ENCODE assay signal across 19 mouse cellular contexts in the genomic region with DNA sequence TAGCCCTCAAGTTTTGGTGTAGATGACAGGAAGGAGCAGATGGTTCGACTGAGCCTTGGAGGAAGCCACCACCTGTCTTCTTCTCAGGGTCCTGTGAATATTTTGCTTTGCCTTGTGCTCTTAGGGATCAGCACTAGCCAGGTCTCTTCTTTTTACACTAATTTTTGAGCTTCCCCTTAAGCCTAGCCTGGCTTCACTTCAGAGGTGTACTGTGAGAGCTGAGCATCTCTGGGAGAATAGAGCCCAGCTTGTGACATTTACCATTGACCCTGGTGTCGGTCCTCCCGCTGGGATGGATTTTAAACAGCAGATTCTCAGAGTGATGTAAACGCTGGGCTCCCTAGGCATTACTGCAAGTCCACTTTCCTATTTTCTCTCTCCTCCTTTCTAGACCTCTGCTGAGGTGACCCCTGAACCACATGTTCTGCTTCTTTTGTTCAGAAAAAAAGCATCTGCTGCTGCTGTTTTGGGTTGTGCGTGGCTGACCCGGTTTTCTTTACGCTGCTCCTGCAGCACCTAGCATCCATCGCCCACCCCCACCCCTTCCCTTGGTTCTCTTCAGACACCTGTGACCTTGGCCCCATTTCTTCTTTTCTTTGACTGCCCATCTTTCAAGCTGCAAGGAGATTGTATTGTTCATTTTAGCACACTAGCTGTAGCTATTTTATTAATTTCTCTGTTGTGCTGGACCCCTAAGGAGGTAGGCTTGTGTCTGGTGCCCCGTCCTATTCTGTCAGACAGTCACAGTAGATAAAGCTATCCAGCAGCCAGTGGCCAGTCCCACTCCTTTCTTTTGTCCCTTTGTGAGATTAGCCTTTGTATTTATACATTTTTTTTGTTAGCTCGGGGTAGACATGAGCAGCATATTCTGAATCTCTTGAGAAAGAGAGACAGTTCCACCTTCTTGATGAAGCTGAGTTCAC. TPM values are rescaled to one million over a fixed set of nuclear protein-coding genes. Genes with fewer than 3 reads are reported as not detected.
DNase-seq lines count a peak whose midpoint lies in the region; ATAC-seq and TF ChIP-seq lines count a peak whose summit lies in the region.
"Had no signal": no experiment of that assay in that cellular context is flagged by ENCODE, and none has a peak within 500 bp of the region (broad histone marks: within the 10 kb centered on the region; RNA-seq: fewer than 3 reads in every experiment).

No protein-coding gene starts in this region.

- no peak for ATAC-seq in midbrain, postnatal 0 days (ENCODE audit: low FRiP score)
- 0 out of 2 replicates have a peak, but pooled peaks have one; percentile 43 for ATAC-seq in forebrain, embryonic 15.5 days (replicated peaks)
- no peak for ATAC-seq in CD4-positive, CD25-positive, alpha-beta regulatory T cell, adult 4 months
- ATAC-seq: Patski had no signal

- peak; percentile 7 for DNase-seq in embryo, embryonic 10 days (ENCODE audit: low spot score)
- DNase-seq in embryo, embryonic 9.5 days (ENCODE audit: extremely low spot score) = no peak
- DNase-seq in midbrain, embryonic 10.5 days (ENCODE audit: low spot score) = peak; percentile 16
- DNase-seq in midbrain, postnatal 0 days (ENCODE audit: low spot score) = no peak
- DNase-seq in retina, postnatal 1 day = peak; percentile 9
- no peak for DNase-seq in gastrocnemius, postnatal 14 days
- DNase-seq: kidney, adult 11 months; kidney, postnatal 14 days; layer of hippocampus, adult 9-11 months; liver; lung, embryonic 14.5 days had no signal

- H3K9ac ChIP-seq in midbrain, postnatal 0 days (replicated peaks; ENCODE audit: low read length, poor library complexity, severe bottlenecking) = no peak overlapping the region
- H3K9ac ChIP-seq in forebrain, embryonic 15.5 days (replicated peaks) = no peak overlapping the region
- H3K9ac ChIP-seq: hindbrain, embryonic 15.5 days; lung, embryonic 14.5 days had no signal

- no peak overlapping the region for H3K4me3 ChIP-seq in midbrain, embryonic 10.5 days
- H3K4me3 ChIP-seq in midbrain, postnatal 0 days (ENCODE audit: low read depth, low read length) = no peak overlapping the region
- H3K4me3 ChIP-seq in forebrain, embryonic 15.5 days = no peak overlapping the region
- H3K4me3 ChIP-seq: hindbrain, embryonic 15.5 days had no signal

- no peak for TF ChIP-seq CTCF in midbrain, postnatal 0 days (IDR thresholded peaks at IDR 0.05)

- peaks cover 12% of the 10 kb centered on the region for H3K4me1 ChIP-seq in midbrain, embryonic 10.5 days
- H3K4me1 ChIP-seq in midbrain, postnatal 0 days (ENCODE audit: insufficient read depth, low read length) = no peaks in the 10 kb centered on the region; the same call in 1 of the 2 replicates
- H3K4me1 ChIP-seq in forebrain, embryonic 15.5 days = no peaks in the 10 kb centered on the region
- H3K4me1 ChIP-seq: hindbrain, embryonic 15.5 days had no signal

- H3K9me3 ChIP-seq in midbrain, embryonic 10.5 days (replicated peaks) = no peaks in the 10 kb centered on the region; the same call in 1 of the 2 replicates
- H3K9me3 ChIP-seq in midbrain, postnatal 0 days (ENCODE audit: low read length) = no peaks in the 10 kb centered on the region
- no peaks in the 10 kb centered on the region for H3K9me3 ChIP-seq in forebrain, embryonic 15.5 days
- H3K9me3 ChIP-seq: hindbrain, embryonic 15.5 days had no signal

- no peaks in the 10 kb centered on the region for H3K36me3 ChIP-seq in midbrain, embryonic 10.5 days
- H3K36me3 ChIP-seq in midbrain, postnatal 0 days (ENCODE audit: insufficient read depth, low read length) = no peaks in the 10 kb centered on the region
- no peaks in the 10 kb centered on the region for H3K36me3 ChIP-seq in forebrain, embryonic 15.5 days
- H3K36me3 ChIP-seq: hindbrain, embryonic 15.5 days had no signal

- intact Hi-C loops in gastrocnemius, postnatal 14 days (cut with DNase I; ENCODE audit: low total_unique reads) = no loop called here

- no peaks in the 10 kb centered on the region for H3K27me3 ChIP-seq in midbrain, embryonic 10.5 days (ENCODE audit: low read depth, poor library complexity, severe bottlenecking)
- H3K27me3 ChIP-seq in midbrain, postnatal 0 days (ENCODE audit: insufficient read depth, low read length) = no peaks in the 10 kb centered on the region
- H3K27me3 ChIP-seq in forebrain, embryonic 15.5 days = no peaks in the 10 kb centered on the region
- H3K27me3 ChIP-seq: hindbrain, embryonic 15.5 days; Patski had no signal

- H3K4me2 ChIP-seq in midbrain, postnatal 0 days (ENCODE audit: low read depth, low read length, poor library complexity, severe bottlenecking) = no peak overlapping the region
- no peak overlapping the region for H3K4me2 ChIP-seq in forebrain, embryonic 15.5 days (replicated peaks)
- H3K4me2 ChIP-seq: hindbrain, embryonic 15.5 days; lung, embryonic 14.5 days had no signal

- peak overlapping the region; percentile 42 for H3K27ac ChIP-seq in midbrain, embryonic 10.5 days (replicated peaks)
- no peak overlapping the region for H3K27ac ChIP-seq in midbrain, postnatal 0 days (ENCODE audit: low read depth, low read length)
- H3K27ac ChIP-seq in forebrain, embryonic 15.5 days (replicated peaks) = no peak overlapping the region
- H3K27ac ChIP-seq: hindbrain, embryonic 15.5 days; macrophage; stomach, postnatal 0 days had no signal

- 33% methylated on average over 10 of the region's 10 CpGs for WGBS in midbrain, embryonic 10.5 days
- WGBS in midbrain, postnatal 0 days = 25% methylated on average over 10 of the region's 10 CpGs
- WGBS in forebrain, embryonic 15.5 days = 42% methylated on average over 10 of the region's 10 CpGs

RNA-seq across cellular contexts. Expression of a gene that starts 38.6 kb away (rescaled TPM):
- polyA plus RNA-seq in midbrain, embryonic 10.5 days (2016; fragmentation: Nextera tagmentation; extraction: Ambion mirVana) = 2.5 and 8.1 TPM in 2 replicates
- total RNA-seq in midbrain, postnatal 0 days (2014; rRNA removed) = 173 and 198 TPM in 2 replicates
- 290 and 309 TPM in 2 replicates for polyA plus RNA-seq in midbrain, postnatal 0 days (2015; fragmentation: Nextera tagmentation; extraction: Ambion mirVana)
- polyA plus RNA-seq in forebrain, embryonic 15.5 days (2015; fragmentation: Nextera tagmentation; extraction: Ambion mirVana) = 48.1 and 53.8 TPM in 2 replicates
- polyA plus RNA-seq in CD4-positive, CD25-positive, alpha-beta regulatory T cell, adult 4 months (2017; shearing (Covaris generic)) = not detected
- total RNA-seq in gastrocnemius, postnatal 14 days (2021) = not detected
- total RNA-seq: common myeloid progenitor, adult 5-6 weeks had no signal
- polyA plus RNA-seq: macrophage; spleen, adult 2 months had no signal

Comparison
In these comparisons a context has a peak if more than half of its experiments do, and no peak if none do; other contexts are left out.
1. DNase-seq: peak in embryo, embryonic 10 days (single experiment), midbrain, embryonic 10.5 days (single experiment) and retina, postnatal 1 day (single experiment); none in embryo, embryonic 9.5 days (single experiment), midbrain, postnatal 0 days (single experiment) and gastrocnemius, postnatal 14 days (single experiment).